Mouse (Mus musculus) midbrain, postnatal 0 days (tissue): ENCODE results near the gene Ehd4. TPM values are rescaled to one million over a fixed set of nuclear protein-coding genes. Genes with fewer than 3 reads are reported as not detected.

Experiments
- ATAC-seq: fragments of 200-750 bp; cut with Nextera tagmentation; 2 replicates; pipeline ENCODE4 v1.8.0; 2017; ENCODE audit warnings: moderate number of reproducible peaks, mild to moderate bottlenecking, moderate TSS enrichment, moderate library complexity; ENCODE audit not compliant: low FRiP score
- DNase-seq: peaks from one replicate; pipeline ENCODE4 v3.0.0-alpha.2; 2015; ENCODE audit warnings: low spot score
- H3K27ac ChIP-seq: fragments of 300-500 bp; sonication (generic); 2 replicates; pipeline ENCODE4 v1.5.1; 2014; ENCODE audit warnings: low read depth, mild to moderate bottlenecking, low read length, mixed read lengths
- H3K27me3 ChIP-seq: fragments of 300-500 bp; sonication (generic); 2 replicates; pipeline ENCODE4 v1.6.1; 2014; ENCODE audit warnings: low read length, control low read depth, mixed read lengths; ENCODE audit not compliant: insufficient read depth
- H3K36me3 ChIP-seq: fragments of 300-500 bp; sonication (generic); 2 replicates; pipeline ENCODE4 v1.6.1; 2014; ENCODE audit warnings: low read length, control low read depth, mixed read lengths; ENCODE audit not compliant: insufficient read depth
- H3K4me1 ChIP-seq: fragments of 300-500 bp; sonication (generic); 2 replicates; pipeline ENCODE4 v1.6.1; 2014; ENCODE audit warnings: mild to moderate bottlenecking, control low read depth, antibody characterized with exemption, low read length, mixed read lengths; ENCODE audit not compliant: insufficient read depth
- H3K4me2 ChIP-seq: fragments of 300-500 bp; sonication (generic); 2 replicates; pipeline ENCODE4 v1.6.1; 2014; ENCODE audit warnings: low read depth, mild to moderate bottlenecking, low read length, mixed read lengths; ENCODE audit not compliant: poor library complexity, severe bottlenecking
- H3K4me3 ChIP-seq: fragments of 300-500 bp; sonication (generic); 2 replicates; pipeline ENCODE4 v1.5.1; 2014; ENCODE audit warnings: low read depth, mild to moderate bottlenecking, low read length, moderate library complexity
- H3K9ac ChIP-seq: fragments of 300-500 bp; sonication (generic); replicated peaks from 2 replicates; pipeline ENCODE4 v1.6.1; 2014; ENCODE audit warnings: mild to moderate bottlenecking, low read length, moderate library complexity, mixed read lengths; ENCODE audit not compliant: poor library complexity, severe bottlenecking
- H3K9me3 ChIP-seq: fragments of 300-500 bp; sonication (generic); 2 replicates; pipeline ENCODE4 v1.6.1; 2016; ENCODE audit warnings: low read length, control low read depth
- CTCF ChIP-seq: IDR thresholded peaks from 2 replicates; pipeline ENCODE4 v1.5.1; 2016; ENCODE audit warnings: antibody characterized with exemption, mild to moderate bottlenecking
- WGBS: fragments of 180-500 bp; shearing (Covaris S2); extraction: QIAGEN DNeasy Blood & Tissue Kit; methylation state at CpG from one replicate; pipeline ENCODE4 v1.1.7; 2014; 5-methylcytosine and 5-hydroxymethylcytosine counted together
- polyA plus RNA-seq: library from polyadenylated mRNA; unstranded; fragments of >200 nt; fragmentation: Nextera tagmentation; extraction: Ambion mirVana; gene quantifications from 2 replicates; pipeline ENCODE4 v1.2.1, GENCODE M21; 2015
- total RNA-seq: library from RNA; depleted of rRNA; stranded (reverse); fragments of >200 nt; gene quantifications from 2 replicates; pipeline ENCODE4 v1.2.3, GENCODE M21; 2014

Ehd4 gene
- total and polyA plus RNA-seq, 2 experiments from 2014 or later = 9.5 to 16.2 TPM

GRCm38 (mm10) chr2:120150571-120150970 is 3.8 kb downstream of the Ehd4 start:
- Histone ChIP-seq H3K4me1 (0 out of 2 replicates have a peak, but pooled peaks cover 6% of the 10 kb centered on the region), H3K9ac (no peak overlapping the region), H3K4me3 (no peak overlapping the region), H3K27ac (no peak overlapping the region), H3K9me3 (no peaks in the 10 kb centered on the region), H3K4me2 (no peak overlapping the region), H3K36me3 (no peaks in the 10 kb centered on the region), H3K27me3 (no peaks in the 10 kb centered on the region)
- no peak for ATAC-seq
- 83% methylated on average over 3 of the region's 3 CpGs for WGBS
- DNase-seq = no peak
- no peak for TF ChIP-seq CTCF

- H3K4me2 ChIP-seq = no peak overlapping the region
- no peaks in the 10 kb centered on the region for H3K27me3 ChIP-seq
- no peaks in the 10 kb centered on the region for H3K9me3 ChIP-seq
- DNase-seq = no peak
- 93% methylated on average over 7 of the region's 7 CpGs for WGBS
- H3K36me3 ChIP-seq = no peaks in the 10 kb centered on the region
- H3K27ac ChIP-seq = no peak overlapping the region
- no peak for ATAC-seq
- H3K9ac ChIP-seq = no peak overlapping the region
- H3K4me3 ChIP-seq = no peak overlapping the region
- TF ChIP-seq CTCF = no peak
- 0 out of 2 replicates have a peak, but pooled peaks cover 6% of the 10 kb centered on the region for H3K4me1 ChIP-seq
Observed at GRCm38 (mm10) chr2:120149634-120150033, 4.8 kb downstream of the Ehd4 start.

GRCm38 (mm10) chr2:120147999-120148398 is 6.4 kb downstream of the Ehd4 start:
- Histone ChIP-seq H3K9me3 (no peaks in the 10 kb centered on the region), H3K27me3 (no peaks in the 10 kb centered on the region), H3K4me3 (no peak overlapping the region), H3K4me1 (no peaks in the 10 kb centered on the region), H3K4me2 (no peak overlapping the region), H3K9ac (no peak overlapping the region), H3K27ac (no peak overlapping the region), H3K36me3 (no peaks in the 10 kb centered on the region)
- DNase-seq = no peak
- no peak for TF ChIP-seq CTCF
- no peak for ATAC-seq
- 95% methylated on average over 3 of the region's 3 CpGs for WGBS

- TF ChIP-seq CTCF = no peak
- DNase-seq (no peak), ATAC-seq (no peak)
- no peak overlapping the region for H3K27ac ChIP-seq
- H3K4me1 ChIP-seq = no peaks in the 10 kb centered on the region
- H3K4me3 ChIP-seq = no peak overlapping the region
- H3K36me3 ChIP-seq = no peaks in the 10 kb centered on the region
- H3K27me3 ChIP-seq = no peaks in the 10 kb centered on the region
- 61% methylated on average over 2 of the region's 2 CpGs for WGBS
- no peak overlapping the region for H3K9ac ChIP-seq
- H3K4me2 ChIP-seq = no peak overlapping the region
- H3K9me3 ChIP-seq = no peaks in the 10 kb centered on the region
Observed at GRCm38 (mm10) chr2:120147364-120147763, 7.0 kb downstream of the Ehd4 start.

GRCm38 (mm10) chr2:120146543-120146942 is 7.9 kb downstream of the Ehd4 start:
- WGBS = 84% methylated on average over 2 of the region's 2 CpGs
- H3K36me3 ChIP-seq = no peaks in the 10 kb centered on the region
- no peaks in the 10 kb centered on the region for H3K4me1 ChIP-seq
- no peak overlapping the region for H3K9ac ChIP-seq
- H3K9me3 ChIP-seq = no peaks in the 10 kb centered on the region
- no peak for DNase-seq
- no peak for TF ChIP-seq CTCF
- no peak overlapping the region for H3K27ac ChIP-seq
- H3K27me3 ChIP-seq = no peaks in the 10 kb centered on the region
- no peak overlapping the region for H3K4me3 ChIP-seq
- ATAC-seq = no peak
- H3K4me2 ChIP-seq = no peak overlapping the region

- no peaks in the 10 kb centered on the region for H3K27me3 ChIP-seq
- H3K4me2 ChIP-seq = no peak overlapping the region
- H3K27ac ChIP-seq = no peak overlapping the region
- WGBS = 93% methylated on average over 4 of the region's 4 CpGs
- no peak for TF ChIP-seq CTCF
- H3K36me3 ChIP-seq = no peaks in the 10 kb centered on the region
- H3K9ac ChIP-seq = no peak overlapping the region
- no peak for ATAC-seq
- DNase-seq = no peak
- H3K4me1 ChIP-seq = no peaks in the 10 kb centered on the region
- no peak overlapping the region for H3K4me3 ChIP-seq
- H3K9me3 ChIP-seq = no peaks in the 10 kb centered on the region
Observed at GRCm38 (mm10) chr2:120144390-120144789, 10.0 kb downstream of the Ehd4 start.
